In the genomic region with DNA sequence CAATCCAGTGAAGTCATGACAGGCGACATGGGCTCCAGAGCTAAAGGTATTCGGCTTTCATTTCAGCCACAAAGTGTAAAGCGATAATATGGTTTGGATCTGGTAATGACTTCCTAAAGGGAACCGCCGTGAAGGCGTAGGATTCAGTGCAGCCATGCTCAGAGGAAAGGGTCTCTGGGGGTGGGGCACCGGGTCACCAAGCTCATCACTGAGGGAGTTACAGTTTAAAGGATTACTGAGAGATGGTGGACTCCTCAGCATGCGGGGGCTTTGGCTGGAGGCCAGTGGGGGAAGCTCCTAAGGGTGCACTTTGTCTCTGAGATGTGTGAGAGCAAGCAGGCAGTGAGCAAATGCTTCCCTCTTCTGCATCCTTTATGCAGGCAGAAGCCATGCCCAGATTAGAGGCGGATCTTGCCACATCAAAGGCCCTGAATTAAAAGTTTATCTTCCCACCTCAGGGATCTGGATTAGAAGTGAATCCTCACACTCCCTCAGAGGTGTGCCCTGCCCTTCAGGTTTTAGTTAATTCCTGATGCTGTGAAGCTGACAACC, we compare ENCODE assay signal across 25 mouse cellular contexts.
DNase-seq lines count a peak whose midpoint lies in the region; ATAC-seq lines count a peak whose summit lies in the region.
"Had no signal": no experiment of that assay in that cellular context is flagged by ENCODE, and none has a peak within 500 bp of the region (broad histone marks: within the 10 kb centered on the region; RNA-seq: fewer than 3 reads in every experiment).

No protein-coding gene starts in this region.

- intact Hi-C loops in heart, postnatal 36 days (cut with DNase I), result no loop called here

- H3K9me3 ChIP-seq in lung, embryonic 15.5 days, result no peaks in the 10 kb centered on the region
- H3K9me3 ChIP-seq in hindbrain, embryonic 15.5 days, result no peaks in the 10 kb centered on the region
- H3K9me3 ChIP-seq in neural tube, embryonic 14.5 days (ENCODE audit: control insufficient read depth, low read length), result no peaks in the 10 kb centered on the region
- H3K9me3 ChIP-seq: heart, embryonic 13.5 days; kidney, embryonic 15.5 days; megakaryocyte, embryonic 14.5 days had no signal

- H3K27ac ChIP-seq in lung, embryonic 15.5 days, result no peak overlapping the region
- no peak overlapping the region for H3K27ac ChIP-seq in hindbrain, embryonic 15.5 days (replicated peaks)
- H3K27ac ChIP-seq in neural tube, embryonic 14.5 days (ENCODE audit: low read depth, low read length), result no peak overlapping the region
- H3K27ac ChIP-seq: heart, embryonic 13.5 days; kidney, embryonic 15.5 days; layer of hippocampus, adult 2 months had no signal

- no peak overlapping the region for H3K4me3 ChIP-seq in lung, embryonic 15.5 days
- no peak overlapping the region for H3K4me3 ChIP-seq in hindbrain, embryonic 15.5 days
- H3K4me3 ChIP-seq in neural tube, embryonic 14.5 days (ENCODE audit: low read depth, low read length), result no peak overlapping the region
- H3K4me3 ChIP-seq: heart, embryonic 13.5 days; kidney, embryonic 15.5 days; layer of hippocampus, adult 2 months; megakaryocyte, embryonic 14.5 days; myocyte had no signal

- no peaks in the 10 kb centered on the region for H3K36me3 ChIP-seq in lung, embryonic 15.5 days
- no peaks in the 10 kb centered on the region for H3K36me3 ChIP-seq in hindbrain, embryonic 15.5 days
- no peaks in the 10 kb centered on the region for H3K36me3 ChIP-seq in neural tube, embryonic 14.5 days (ENCODE audit: control insufficient read depth, insufficient read depth, low read length)
- H3K36me3 ChIP-seq: kidney, embryonic 15.5 days had no signal

- ATAC-seq in lung, embryonic 15.5 days (ENCODE audit: borderline replicate concordance, extremely low read depth, low FRiP score, low TSS enrichment), result 0 out of 2 replicates have a peak, but pooled peaks have one; percentile 39
- peak; percentile 50; the same call in 1 of the 2 replicates for ATAC-seq in hindbrain, embryonic 15.5 days (ENCODE audit: low FRiP score, low read depth)
- peak; percentile 28; the same call in 1 of the 2 replicates for ATAC-seq in neural tube, embryonic 14.5 days (ENCODE audit: low read depth)
- ATAC-seq: forebrain, postnatal 0 days; intestine, postnatal 0 days had no signal

- DNase-seq in heart, adult 11 months, result peak; percentile 66
- DNase-seq in heart, postnatal 36 days, result no peak
- DNase-seq in lung, postnatal 25 days (ENCODE audit: low spot score), result no peak
- DNase-seq in right cerebral cortex, adult 2 months (ENCODE audit: low spot score in 2 of 2), result no peak
- DNase-seq: adrenal gland, postnatal 14 days; cerebellum, adult 18-20 months; cerebellum, postnatal 25 days; embryo, embryonic 11 days; forebrain, postnatal 0 days; heart, postnatal 4 days; layer of hippocampus, postnatal 36 days; liver; lung, postnatal 10 days; right cerebral cortex, adult 18-20 months; thymus, postnatal 14 days had no signal

- no peak overlapping the region for H3K9ac ChIP-seq in lung, embryonic 15.5 days
- H3K9ac ChIP-seq in hindbrain, embryonic 15.5 days, result no peak overlapping the region
- no peak overlapping the region for H3K9ac ChIP-seq in neural tube, embryonic 14.5 days (replicated peaks; ENCODE audit: low read depth, low read length)
- H3K9ac ChIP-seq: forebrain, postnatal 0 days; heart, embryonic 13.5 days; kidney, embryonic 15.5 days had no signal

- no peaks in the 10 kb centered on the region for H3K27me3 ChIP-seq in lung, embryonic 15.5 days
- no peaks in the 10 kb centered on the region for H3K27me3 ChIP-seq in hindbrain, embryonic 15.5 days
- H3K27me3 ChIP-seq in neural tube, embryonic 14.5 days (ENCODE audit: control insufficient read depth, insufficient read depth, low read length), result no peaks in the 10 kb centered on the region
- H3K27me3 ChIP-seq: CH12.LX; heart, embryonic 13.5 days; kidney, embryonic 15.5 days had no signal

- H3K4me1 ChIP-seq in lung, embryonic 15.5 days, result no peaks in the 10 kb centered on the region
- H3K4me1 ChIP-seq in hindbrain, embryonic 15.5 days (replicated peaks), result peaks cover 8% of the 10 kb centered on the region; the same call in 1 of the 2 replicates
- H3K4me1 ChIP-seq in neural tube, embryonic 14.5 days (ENCODE audit: control insufficient read depth, insufficient read depth, low read length), result no peaks in the 10 kb centered on the region

- H3K4me2 ChIP-seq in lung, embryonic 15.5 days, result no peak overlapping the region
- no peak overlapping the region for H3K4me2 ChIP-seq in hindbrain, embryonic 15.5 days
- H3K4me2 ChIP-seq in neural tube, embryonic 14.5 days (ENCODE audit: low read depth, low read length), result no peak overlapping the region
- H3K4me2 ChIP-seq: heart, embryonic 13.5 days; kidney, embryonic 15.5 days had no signal

- 69% methylated on average over 9 of the region's 9 CpGs for WGBS in lung, embryonic 15.5 days
- WGBS in hindbrain, embryonic 15.5 days, result 63% methylated on average over 9 of the region's 9 CpGs
- 57% methylated on average over 9 of the region's 9 CpGs for WGBS in neural tube, embryonic 14.5 days
